Mouse (Mus musculus) right cerebral cortex, postnatal 25 days (tissue): Measurements from ENCODE around the gene Poldip2.
"Not testable (repeated sequence)": the region's sequence is repeated elsewhere in the genome, so short reads cannot be mapped to it uniquely, and the experiment has no call there.

ENCODE experiments used
- DNase-seq: peaks from one replicate; pipeline ENCODE4 v3.0.0; 2022

Gene Poldip2

DNA sequence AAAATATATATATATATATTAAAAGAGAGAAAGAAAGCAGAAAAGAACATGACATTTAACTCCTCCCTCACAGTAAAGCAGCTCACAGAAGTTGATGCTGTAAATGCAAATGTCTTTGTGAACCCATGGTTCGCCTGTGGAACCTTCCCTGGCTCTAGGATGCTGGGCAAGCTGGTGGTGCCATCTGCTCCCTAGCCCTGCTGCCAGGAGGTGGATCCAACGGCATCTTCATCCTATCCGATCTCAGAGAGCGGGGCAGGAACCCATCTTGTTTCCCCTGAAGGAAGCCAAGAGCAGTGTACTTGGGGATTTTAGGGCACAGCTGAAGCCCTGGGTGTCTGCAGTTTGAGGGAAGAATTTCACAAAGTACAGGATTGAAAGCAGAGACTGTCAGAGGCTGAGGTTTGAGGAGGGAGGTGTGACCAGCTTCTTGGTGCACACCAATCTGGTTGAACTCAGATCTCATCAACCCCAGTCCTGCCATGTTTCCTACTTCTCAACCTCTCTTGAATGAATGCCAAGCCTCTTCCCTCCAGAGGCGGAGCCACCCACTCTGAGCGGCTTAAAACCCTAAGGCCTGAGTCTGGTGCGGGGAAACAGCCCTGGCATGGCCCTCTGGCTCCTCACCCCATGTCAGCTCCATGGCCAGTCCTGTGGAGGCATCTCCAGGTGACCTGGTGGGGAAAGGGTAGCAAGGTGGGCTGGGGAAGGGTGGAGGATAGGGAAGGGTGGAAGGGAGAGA, 8.9 kb upstream of the Poldip2 start, which contains the start of gene Sebox:
Gene Sebox, plus strand, starts transcription at position 539 of the 742 bp plus-strand sequence.
- DNase-seq, result no peak

DNA sequence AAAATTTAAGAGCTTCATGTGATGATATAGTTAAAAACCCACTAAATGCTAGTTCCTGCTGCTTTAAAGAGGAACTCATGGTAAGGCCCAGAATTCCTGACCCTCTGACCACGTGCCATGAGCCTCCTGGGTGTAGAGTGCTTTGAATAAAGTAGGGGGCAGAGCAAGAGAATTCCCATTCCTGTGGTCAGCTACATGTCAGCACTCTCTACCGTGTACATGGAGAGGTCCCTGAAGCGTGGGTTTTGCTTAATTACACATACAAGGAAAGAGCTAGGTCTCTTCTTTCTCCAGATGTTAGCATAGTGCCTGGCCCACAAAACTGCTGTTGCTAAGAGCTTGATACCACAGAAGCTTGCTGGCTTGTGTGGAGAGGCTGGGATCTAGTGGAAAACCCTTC, 6.6 kb upstream of the Poldip2 start:
- no peak for DNase-seq

DNA sequence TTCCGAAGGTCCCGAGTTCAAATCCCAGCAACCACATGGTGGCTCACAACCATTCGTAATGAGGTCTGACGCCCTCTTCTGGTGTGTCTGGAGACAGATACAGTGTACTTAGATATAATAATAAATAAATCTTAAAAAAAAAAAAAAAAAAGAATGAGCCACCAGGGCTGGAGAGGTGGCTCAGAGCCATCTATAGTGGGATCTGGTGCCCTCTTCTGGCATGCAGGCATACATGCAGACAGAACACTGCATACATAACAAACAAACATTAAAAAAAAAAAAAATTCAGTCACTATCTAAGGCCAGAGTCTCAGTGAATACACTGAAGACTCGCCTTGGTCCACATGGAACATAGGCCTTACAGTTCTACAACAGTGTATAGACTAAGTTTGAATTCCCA, 2.8 kb upstream of the Poldip2 start:
- DNase-seq, result no peak

DNA sequence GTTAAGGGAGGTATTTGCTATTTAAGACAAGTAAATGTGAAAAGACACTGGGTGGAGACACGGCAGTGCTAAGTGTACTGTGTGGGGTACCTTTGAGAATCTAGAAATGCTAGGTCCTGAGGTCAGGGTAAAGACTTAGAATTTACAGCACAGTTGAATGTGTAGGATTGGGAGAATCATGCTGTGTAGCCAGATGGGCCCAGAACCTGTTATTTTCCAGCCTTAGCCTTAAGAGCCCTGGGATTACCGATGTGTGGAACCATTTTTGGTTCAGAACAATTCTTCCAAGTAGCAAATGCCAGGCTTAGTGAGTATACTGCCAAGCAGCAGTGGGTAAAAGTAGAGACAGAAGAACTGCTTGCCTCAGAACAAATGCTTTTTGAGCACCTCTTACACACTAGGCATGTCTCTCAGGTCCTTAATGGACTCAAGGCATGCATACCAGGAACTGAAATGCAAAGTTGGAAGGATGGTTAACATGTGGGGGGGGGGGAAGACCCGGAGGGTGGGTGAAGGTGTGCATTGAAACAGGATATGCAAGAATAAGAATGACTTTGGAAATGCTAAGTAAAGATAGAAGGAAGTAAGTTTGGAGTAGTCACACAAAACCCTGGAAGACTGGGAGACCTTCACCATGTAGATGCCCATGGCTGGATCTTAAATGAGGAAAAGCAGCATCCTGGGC, 1.3 kb downstream of the Poldip2 start:
- DNase-seq, result no peak

DNA sequence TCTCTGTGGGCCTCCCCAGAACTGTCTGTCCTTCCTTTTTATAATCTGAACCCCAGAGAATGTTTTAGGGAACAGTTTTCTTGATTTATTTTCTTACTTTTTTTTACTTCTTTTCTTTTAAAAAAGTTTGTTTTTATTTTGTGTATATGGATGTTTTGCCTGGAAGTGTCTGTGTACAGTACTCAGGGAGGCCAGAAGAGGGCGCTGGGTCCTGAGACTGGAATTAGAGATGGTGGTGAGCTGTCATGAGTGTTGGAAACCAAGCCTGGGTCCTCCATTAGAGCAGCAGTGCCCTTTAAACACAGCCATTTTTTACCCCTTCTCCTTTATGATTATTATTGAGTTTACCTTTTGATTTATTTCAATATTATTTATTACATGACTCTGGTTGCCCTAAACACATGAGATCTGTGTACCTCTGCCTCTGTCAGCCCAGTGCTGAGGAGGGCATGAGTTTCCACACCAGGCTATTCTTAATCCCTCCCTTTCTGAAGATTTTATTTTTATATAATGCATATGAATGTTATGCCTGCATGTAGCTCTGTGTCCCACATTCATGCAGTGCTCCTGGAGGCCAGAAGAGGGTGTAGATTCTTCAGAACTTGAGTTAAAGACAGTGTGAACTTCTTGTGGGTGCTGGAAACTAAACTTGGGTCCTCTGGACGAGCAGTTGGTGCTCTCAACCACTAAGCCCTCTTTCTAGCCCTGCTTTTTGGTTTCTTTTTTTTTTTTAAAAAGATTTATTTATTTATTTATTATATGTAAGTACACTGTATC, 3.7 kb downstream of the Poldip2 start:
- no peak for DNase-seq

DNA sequence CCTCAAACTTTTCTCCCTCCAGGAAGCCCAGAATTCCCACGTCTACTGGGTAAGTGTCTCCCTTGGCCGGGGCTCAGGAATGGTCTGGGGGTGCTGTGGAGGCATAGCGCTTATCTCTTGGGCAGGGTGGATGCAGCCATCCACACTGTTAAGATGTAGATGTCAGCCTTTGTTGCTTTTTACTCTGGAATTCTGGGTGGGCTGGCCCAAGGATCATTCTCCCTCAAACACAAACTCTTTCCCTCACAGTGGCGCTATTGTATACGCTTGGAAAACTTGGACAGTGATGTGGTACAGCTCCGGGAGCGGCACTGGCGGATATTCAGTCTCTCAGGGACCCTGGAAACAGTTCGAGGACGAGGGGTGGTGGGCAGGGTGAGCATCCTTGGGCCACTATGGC, 6.9 kb downstream of the Poldip2 start:
- no peak for DNase-seq

DNA sequence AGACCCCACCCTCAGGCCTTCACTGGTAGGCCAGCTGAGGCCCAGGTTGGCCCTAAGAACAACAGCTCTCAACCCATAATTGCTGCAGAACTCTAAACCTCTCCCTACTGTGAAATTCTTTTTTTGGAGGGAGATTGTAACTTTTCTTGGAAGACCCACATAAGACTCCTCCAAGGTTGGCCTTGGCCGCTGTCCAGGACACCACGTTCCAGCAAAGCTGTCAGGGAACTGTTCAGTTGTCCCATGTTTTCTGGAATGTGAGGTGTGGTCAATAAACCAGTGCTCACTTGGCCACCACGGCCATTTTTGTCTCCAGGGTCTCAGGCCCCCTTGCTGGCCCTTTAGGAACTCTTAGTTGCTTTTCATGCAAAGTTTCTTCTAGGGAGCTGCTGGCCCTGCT, 9.9 kb downstream of the Poldip2 start:
- no peak for DNase-seq

DNA sequence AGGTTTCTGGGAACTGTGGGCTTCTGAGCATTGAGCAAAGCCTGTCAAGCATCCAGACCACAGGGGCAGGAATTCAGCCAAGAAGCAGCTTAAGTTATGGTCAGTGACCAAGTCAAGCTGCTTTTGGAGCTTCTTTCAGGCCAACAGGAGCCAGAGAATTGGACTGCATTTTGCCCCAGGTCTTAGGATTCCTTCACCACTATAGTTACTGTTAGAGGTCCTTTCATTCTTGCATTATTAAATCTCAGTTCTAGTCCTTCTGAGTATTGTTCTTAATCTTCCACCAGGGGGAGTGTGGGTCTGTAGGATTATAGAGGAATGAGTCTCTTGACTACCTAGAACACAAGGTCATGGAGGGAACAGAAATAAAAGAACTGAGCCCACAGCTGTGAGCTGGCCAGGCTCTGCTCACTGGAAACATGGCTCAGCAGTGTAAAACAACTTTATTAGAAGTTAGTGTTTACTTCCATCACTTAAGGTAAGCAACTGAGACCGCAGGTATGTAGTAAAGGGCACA, 10.5 kb downstream of the Poldip2 start:
- DNase-seq, result no peak

DNA sequence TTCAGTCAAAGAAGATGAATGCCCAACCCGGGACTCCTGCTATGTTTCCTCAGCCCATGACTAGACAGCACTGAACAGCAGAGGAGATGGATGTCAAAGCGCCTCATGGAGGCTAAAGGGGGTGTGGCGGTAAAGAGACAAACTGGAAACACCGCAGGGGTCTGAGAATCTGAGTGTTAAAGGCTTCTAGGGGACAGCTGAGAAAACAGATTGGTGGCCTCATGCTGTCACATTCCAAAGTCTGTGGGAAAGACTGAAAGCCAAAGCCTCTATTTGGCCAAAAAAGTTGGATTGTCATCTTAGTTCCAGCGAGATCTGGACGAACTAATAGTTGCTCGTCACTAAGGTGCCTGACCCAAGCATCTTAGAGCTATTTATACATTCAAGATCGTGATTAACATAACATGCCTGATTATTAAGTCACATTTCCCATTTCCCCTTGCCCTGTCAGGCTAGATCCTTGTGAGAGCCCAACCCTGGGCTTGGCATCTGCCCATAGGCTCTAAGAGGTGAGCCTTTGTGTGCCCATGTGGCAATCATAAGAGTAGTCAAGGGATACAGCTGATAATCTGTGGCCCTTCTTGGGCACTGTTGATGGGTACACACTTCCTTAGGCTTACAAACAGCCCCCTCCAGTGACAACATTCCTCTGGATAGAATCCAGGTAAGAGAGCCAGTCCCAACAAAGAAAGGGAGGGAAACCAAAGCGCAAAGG, 11.4 kb downstream of the Poldip2 start:
- no peak for DNase-seq

DNA sequence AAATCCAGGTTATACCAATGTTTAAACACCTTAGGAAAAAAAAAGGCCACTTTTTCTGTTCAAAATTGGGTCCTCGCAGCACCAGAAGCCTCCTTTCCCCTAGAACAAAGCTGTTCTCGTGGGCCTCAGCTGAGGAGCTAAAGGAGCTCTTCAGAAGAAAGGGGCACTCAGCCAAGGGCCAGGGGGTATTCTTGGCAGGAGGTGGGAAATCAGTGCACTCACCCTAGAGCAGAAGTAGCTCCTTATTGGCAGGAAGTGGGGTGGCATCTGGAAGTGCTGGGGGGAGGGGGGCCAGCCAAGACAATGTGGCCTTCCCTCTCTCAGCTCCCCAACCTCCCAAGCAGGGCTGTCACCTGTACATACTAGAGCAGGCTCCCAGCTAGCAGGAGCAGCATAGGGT, 12.8 kb downstream of the Poldip2 start:
- no peak for DNase-seq

DNA sequence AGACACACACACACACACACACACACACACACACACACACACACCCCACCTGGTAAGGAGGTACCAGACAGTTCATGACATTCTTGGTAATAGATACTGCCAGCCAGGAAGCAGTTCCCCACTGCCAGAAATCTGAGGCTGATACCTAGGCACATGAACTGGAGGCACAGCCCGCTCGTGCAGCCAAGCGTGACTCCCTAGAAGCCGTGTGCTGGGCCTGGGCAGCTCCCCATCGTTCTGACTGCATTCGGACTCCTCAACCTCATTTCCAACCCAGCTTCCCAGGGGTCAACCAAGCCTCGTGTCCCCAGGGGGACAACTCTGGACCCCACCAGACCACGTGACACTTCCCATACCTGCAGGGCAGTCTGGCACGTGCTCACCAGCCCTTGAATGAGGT, 16.7 kb downstream of the Poldip2 start:
- no peak for DNase-seq

DNA sequence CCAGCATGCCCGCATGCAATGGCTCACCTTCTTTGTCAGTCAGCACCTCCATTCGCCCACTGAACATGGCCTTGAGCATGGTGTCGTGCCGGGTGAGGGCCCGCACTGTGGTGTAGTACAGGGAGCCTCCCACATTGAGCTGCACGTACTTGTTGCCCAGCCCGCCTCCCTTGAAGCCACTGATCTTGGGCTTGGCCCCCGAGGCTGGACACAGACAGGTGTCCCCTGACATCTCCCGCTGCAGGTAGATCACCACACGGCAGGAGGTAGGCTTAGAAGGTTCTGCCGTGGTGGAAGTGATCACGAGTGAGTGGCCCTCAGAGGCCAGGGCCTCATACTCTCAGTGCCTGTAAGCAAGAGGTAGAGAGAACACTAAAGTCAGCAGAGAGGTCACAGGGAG, 18.0 kb downstream of the Poldip2 start:
- DNase-seq, result no peak

DNA sequence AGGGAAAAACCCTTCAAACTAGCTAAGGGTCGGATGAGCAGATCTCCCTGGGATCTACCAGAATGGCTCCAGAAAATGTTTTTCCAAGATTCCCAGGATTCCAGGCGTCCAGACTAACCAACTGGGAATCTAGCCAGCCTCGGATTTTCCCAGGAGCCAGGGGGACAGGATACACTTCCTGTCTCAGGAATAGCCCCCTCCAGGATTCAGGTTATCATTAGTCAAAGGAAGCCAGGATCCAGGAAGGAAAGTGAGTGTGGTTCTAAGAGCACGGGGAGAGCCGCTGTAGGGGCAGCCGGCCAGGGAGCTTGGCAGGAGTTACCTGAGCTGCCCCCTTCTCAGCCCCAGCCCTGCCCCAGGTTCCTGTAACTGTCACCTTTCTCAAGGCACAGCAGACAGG, 19.1 kb downstream of the Poldip2 start:
- no peak for DNase-seq

DNA sequence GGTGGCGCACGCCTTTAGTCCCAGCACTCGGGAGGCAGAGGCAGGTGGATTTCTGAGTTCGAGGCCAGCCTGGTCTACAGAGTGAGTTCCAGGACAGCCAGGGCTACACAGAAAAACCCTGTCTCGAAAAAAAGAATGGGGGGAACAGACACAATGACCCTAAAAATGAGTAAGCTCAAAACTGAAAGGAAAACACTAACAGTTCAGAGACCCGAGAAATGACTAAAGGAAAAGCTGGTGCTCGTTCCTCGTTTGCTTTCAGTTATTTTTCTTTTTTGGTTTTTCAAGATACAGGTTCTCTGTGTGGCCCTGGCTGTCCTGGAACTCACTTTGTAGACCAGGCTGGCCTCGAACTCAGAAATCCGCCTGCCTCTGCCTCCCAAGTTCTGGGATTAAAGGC, 19.5 kb downstream of the Poldip2 start:
- not testable (repeated sequence) for DNase-seq

DNA sequence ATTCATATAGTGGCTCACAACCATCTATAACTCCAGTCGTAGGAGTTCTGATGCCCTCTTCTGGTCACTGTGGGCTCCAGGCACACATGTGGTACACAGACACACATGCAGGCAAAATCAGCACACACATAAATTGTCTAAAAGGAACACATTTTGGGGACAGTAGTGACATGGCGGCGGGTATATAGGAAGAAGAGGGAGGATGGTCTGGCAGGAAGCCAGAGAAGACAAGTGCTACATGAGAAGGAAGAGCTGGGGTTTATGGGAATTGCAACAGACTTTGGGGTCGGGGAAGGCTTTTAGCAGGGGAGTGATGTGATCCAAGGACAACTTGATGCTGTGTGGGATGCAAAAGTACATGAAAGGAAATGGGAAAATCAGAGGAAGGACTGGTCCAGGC, 22.5 kb downstream of the Poldip2 start:
- DNase-seq, result no peak

DNA sequence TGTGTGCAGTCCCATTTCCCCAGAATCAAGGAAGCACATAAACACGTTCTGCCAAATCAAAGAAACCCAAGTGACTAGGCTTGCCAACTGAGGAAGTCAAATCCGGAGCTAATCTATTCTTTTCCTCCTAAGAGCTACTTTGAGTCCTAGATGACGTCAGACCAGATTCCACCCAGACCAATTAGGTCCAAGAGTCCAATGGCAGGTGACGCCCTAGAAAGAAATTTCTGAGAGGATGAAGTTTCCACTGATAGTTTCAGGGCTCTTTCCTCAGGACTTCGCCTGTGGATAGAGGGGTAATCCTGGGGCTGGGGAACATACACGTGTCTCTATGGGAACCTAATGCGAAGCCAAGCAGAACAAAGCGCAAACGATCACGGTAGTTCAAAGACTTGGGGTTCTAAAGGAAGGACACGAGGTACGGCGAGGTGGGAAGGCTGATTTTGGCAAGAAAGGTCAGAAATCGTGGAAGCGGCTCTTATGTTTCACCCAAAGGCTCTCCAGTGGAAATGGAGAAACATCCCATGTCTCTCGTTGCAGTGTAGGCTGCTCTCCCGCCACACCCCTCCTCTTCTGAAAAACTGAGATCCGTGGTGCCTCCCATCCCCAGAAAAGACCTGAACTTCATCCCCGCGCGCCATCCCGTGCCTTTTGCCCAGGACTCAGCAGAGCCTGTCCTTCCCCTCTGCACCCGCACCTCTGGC, 23.5 kb downstream of the Poldip2 start:
- no peak for DNase-seq

DNA sequence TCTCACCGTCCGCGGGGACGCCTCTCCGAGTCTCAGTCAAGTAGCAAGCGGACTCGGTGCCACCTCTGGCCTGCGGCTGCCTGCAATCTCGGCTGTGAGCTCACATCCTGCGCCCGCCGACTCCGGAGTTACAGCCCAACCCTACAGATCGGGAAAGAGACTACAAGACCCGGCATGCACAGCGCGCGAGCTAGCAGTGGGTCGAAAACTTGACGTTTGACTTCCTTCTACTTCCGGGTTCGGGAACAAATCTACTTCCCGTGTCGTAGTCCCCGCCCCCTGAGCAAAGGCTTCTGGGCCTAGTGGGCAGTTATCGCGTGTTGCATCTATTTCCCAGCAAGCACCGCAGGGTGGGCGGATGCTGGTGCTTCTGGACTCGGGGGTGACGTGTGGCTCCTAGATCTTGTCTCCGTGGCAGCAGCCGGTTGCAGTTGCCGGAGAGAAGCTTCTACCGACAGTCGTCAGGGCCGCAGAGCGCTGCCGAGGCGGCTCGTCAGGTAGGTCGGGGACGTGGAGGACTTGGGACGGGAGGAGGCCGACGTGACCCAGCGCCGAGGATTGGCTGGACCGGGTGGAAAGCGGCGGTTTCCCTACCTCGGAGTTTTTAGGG, 24.2 kb downstream of the Poldip2 start, which contains the start of the genes Tnfaip1 and Ift20:
Gene Tnfaip1, minus strand, starts transcription at position 253 of the 610 bp plus-strand sequence.
Gene Ift20, plus strand, starts transcription at position 282 of the 610 bp plus-strand sequence.
- peak; percentile 97 for DNase-seq

DNA sequence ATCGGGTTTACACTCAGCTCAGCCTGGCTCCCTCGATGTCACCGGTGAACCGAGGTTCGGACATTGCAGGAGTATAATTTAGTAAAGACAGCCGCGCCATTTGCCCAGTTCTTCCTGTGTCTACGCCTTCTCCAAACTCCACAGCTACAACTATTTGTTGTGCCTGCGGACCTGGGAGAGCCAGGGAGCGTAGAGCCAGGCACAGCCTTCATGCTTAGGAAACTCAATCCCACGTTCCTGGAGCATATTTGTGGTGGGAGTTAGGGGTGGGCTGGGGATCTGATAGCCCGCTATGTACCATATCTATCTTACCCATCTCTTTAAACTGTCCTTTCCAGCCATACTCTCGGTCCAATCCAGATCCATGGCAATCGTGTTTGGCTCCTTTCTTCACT, 24.7 kb downstream of the Poldip2 start:
- no peak for DNase-seq

DNA sequence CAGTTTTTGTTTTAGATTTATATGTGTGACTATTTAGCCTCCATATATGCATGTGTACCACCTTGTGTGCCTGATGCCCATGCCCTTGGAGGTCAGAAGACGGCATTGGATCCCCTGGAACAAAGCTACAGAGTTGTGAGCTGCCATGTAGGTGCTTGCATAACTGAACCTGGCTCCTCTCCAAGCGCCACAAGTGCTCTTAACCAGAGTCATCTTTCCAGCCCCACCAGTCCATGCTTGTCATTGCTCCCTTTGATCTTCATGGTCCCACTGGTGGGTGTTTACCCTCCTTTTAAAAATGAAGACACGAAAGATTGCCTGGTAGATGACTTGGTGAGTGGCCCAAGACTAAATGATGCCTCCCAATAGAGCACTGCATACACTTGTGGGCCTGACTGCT, 28.4 kb downstream of the Poldip2 start:
- no peak for DNase-seq

DNA sequence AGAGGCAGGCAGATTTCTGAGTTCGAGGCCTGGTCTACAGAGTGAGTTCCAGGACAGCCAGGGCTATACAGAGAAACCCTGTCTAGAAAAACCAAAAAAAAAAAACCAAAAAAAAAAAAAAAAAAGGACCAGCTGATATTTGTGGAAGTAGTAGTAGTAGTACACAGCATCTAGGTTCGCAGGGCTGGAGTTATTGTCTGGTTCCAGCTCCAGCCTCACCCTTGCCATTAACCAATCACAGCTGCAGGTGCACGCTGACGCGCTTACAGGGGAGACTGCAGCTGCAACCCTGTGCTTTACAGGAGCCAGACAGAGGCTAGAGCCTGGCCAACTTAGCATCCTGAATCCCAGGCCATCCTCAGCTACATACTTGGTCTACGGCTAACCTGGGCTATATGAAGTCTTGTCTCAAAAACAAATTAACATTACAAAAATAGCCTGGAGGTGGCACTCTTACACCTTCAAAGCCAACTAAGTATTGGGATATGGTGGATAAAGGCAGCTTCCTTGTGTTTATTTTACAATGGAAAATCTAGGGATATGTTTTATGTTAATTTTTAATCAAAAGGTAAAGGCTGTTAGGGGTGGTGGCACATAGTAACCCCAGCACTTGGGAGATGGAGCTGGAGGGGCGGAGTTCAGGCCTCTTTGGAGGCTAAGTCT, 32.6 kb downstream of the Poldip2 start:
- no peak for DNase-seq

DNA sequence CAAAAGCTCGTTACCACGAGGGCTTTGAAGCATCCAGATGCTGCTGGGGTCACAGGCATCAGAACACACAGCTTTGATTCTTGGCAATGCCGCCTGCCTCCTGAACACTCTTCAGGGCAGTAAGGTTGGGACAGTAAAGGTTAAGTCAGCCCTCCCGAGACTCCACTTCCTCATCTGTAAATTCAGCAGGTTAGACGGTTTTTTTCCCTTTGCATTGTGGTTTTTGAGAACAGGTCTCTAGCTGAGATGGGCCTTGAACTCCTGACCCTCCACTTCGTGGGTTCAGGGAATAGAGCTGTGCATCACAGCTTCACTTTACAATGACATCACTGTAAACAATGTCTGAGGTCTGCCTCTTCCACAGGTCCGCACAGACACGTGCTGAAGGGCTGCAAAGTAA, 33.2 kb downstream of the Poldip2 start:
- no peak for DNase-seq
